Mouse (Mus musculus): ENCODE data around the gene Gm21988.

Gene Gm21988

DNA sequence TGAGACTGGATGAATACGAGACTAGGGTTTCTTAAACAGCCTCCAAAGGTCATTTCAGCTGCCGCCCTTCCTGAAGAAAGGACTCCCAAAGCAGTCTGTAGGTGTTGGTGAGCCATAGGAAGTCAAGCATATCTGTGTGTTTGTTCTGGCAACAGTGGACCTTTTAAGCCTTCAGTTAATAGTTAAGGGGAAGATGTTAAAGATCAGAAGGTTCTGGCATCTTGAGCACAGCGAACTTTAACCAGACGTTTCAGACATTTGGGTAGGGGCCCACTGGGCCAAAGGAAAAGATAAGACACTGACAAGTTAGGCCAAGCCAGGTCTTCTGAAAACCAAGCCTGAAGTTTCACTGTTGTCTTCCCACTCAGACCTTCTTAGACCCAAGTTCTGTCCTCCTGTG is 21.6 kb downstream of the Gm21988 start:
- no peak for DNase-seq (ENCODE audit: low spot score in 2 of 2)

DNA sequence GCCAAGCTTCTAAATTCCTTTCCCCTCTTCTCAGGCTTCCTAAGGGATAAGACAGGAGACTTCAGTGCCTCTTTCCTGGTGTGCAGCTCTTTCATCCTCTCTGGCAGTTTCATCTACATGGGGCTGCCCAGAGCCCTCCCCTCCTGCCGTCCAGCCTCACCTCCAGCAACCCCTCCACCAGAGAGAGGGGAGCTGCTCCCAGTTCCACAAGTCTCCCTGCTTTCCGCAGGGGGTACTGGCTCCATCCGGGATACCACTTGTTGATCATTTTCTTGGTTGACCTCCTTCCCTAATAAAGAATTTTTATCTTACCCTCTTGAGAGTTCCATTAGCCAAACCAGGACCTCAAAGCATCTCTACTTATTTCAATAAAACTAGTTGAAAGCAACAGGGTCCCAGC is 23.5 kb downstream of the Gm21988 start:
- no peak for DNase-seq (ENCODE audit: low spot score in 2 of 2)

DNA sequence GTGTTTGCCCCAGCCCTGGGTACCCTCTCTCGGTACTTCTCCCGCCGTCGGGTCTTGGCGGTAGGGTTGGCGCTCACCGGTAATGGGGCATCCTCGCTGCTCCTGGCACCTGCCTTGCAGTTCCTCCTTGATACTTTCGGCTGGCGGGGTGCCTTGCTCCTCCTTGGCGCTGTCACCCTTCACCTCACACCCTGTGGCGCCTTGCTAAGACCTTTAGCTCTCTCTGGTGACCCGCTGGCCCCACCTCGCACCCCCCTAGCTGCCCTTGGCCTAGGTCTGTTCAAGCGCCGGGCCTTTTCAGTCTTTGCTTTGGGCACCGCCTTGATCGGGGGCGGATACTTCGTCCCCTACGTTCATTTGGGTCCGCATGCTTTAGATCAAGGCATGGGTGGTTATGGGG is 24.3 kb downstream of the Gm21988 start:
- no peak for DNase-seq (ENCODE audit: low spot score in 2 of 2)

DNA sequence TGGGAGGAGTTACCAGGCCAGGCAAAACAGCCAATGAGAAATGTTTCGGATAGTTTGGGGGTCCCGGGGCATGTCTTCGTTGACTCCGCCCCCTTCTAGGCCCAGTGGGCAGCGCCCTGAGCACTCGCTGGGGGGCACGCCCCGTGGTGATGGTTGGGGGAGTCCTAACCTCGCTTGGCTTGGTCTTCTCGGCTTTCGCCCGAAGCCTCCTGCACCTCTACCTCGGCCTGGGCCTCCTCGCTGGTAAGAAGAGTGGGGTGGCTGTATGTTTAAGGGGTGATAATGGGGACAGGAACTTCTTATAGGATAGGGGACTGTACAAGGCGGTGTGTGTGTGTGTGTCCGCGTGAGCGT is 24.8 kb downstream of the Gm21988 start:
- no peak for DNase-seq (ENCODE audit: low spot score in 2 of 2)

DNA sequence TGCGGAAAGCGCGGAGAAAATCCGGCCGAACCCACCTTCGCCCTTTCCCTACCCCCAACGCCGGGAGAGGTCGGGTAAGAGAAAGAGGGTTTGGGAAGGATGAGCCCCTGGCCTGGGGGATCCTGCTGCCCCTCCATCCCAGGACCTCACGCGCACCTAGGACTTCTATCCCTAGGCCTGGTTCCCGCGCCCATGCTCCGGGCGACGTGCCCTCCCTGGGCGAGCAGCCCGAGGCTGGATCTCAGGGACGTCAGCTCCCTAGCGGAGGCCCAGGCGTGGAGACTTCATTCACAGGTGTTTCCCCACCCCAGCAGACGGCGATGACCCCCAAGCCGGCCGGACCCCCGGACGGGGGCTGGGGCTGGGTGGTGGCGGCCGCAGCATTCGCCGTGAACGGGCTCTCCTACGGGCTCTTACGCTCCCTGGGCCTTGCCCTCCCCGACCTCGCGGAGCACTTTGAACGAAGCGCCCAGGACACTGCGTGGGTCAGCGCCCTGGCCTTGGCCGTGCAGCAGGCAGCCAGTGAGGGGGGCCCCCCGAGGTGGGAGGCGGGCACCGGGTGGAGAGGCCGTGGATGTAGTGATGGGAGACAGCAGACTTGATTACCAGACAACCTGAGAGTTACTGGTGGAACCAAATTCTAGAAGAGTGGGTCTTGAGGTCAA is 25.3 kb downstream of the Gm21988 start:
- no peak for DNase-seq (ENCODE audit: low spot score in 2 of 2)

DNA sequence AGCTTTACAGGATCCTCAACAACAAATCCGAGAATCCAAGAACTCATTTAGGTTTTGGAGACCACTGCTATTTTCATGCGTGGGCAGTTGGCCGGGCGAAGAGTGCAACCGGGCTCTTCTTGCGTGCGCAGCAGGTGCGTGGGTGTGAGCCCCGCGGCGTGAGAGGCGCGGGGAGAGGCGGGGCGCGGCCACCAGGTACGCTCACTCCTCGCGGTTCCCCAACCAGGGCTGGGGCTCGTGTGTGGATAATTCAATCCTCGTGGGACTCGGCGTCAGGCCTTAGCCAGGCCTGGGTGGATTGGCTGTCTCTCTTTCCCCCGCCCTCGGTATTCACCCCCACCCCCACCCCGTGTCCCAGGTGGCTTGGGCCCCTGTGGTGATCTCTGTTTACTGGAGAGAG is 25.9 kb downstream of the Gm21988 start:
- DNase-seq (ENCODE audit: low spot score in 2 of 2) = no peak

DNA sequence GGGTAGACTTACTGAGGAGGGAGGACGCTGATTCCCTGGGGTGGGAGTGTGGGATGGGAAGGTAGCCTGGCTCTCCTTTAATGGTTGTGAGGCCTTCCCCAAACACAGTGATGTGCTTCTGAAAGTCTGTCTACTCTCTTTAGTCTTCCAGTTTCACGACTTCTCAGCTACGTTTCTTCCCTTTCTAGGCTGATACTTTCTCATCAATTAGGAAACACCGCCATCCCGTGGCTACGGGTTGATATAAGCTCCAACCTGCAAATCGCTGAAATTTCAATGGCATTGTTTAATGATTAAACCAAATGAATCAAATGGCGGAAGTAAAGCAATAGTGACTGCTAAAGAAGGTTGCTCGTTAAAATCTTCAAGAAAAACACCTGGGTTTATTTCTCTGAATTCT is 26.7 kb downstream of the Gm21988 start:
- no peak for DNase-seq (ENCODE audit: low spot score in 2 of 2)

DNA sequence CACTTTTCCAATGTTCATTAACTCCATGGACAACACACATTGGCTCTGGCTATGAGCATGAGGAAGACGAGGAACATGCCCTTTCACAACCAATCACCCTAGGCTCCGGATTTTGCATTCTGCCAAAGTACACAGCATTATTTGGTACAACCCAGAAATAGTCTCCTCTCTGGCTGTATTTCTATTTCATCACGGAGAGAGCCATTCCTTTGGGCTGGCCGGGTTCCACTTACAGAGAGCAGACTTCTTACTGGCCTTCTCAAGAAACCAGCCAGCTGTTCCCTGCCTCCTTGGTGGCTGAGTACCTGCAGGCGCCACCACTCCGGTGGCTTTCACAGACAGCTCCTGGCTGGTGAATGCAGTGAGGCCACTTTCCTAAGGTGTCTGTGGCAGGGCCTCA is 27.2 kb downstream of the Gm21988 start, which contains the start of gene Slc16a11:
Gene Slc16a11, plus strand, starts transcription at position 330 of the 400 bp plus-strand sequence.
- DNase-seq (ENCODE audit: low spot score in 2 of 2) = no peak

DNA sequence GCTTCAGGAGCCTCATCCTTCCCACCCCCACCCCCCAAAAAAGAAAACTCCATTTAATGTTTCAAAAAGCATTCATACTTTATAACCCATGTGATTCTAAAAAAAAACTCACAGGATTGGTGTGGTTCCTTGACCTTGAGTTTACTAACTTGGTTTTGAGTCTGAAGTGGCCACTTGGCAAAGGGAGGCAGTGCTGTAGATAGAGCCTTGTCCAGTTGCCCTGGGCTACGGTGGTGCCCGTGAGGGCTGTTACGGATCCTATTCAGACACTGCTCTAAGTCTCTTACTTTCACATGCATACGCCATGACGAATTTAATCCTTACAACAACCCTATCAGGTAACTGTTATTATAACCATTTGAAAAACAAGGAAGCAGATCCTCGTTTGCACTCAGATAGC is 27.7 kb downstream of the Gm21988 start:
- no peak for DNase-seq (ENCODE audit: low spot score in 2 of 2)

DNA sequence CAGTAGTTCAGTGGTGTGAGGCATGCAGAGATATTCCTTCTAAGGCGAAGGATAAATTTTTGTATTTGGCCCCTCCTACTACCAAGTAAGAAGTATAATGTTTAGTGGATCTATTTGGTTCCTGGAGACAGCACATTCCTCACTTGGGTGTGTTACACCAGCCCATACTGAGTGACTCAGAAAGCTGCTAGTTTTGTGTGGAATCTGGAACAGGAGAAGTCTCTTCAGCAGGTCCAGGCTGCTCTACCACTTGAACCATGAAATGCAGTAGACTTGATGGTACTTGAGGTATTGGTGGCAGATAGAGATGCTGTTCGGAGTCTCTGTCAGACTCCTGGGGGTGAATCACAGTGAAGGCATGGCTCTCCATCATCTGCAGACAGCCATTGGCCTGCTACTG is 28.9 kb downstream of the Gm21988 start:
- DNase-seq (ENCODE audit: low spot score in 2 of 2) = no peak

DNA sequence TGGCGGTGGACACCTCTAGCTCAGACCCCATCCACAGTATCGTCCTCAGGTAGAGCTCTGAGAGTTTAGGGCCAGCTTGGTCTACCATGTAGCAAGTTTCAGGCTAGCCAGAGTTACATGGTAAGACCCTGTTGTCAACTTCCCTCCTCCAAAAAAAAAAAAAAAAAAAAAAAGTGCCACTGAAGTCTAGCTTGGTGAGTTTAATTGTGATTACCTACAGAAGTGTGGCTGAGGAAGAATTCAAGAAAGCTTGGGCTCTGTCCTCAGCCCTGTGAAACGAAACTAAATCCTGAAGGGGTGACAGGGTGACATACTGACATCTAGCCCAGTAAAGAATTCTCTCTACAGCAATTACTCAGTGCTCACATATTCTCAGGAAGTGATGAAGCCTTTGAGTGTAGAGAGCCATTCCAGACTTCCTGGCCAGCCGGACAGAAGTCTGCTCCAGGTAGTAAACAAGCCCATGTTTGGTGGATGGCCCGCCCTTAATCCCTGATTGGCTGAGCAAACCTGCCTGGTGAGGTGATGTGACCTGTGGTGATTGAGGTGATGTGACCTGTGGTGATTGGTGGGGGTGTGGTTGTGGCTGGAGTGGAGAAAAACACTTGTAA is 30.7 kb downstream of the Gm21988 start:
- no peak for DNase-seq (ENCODE audit: low spot score in 2 of 2)

DNA sequence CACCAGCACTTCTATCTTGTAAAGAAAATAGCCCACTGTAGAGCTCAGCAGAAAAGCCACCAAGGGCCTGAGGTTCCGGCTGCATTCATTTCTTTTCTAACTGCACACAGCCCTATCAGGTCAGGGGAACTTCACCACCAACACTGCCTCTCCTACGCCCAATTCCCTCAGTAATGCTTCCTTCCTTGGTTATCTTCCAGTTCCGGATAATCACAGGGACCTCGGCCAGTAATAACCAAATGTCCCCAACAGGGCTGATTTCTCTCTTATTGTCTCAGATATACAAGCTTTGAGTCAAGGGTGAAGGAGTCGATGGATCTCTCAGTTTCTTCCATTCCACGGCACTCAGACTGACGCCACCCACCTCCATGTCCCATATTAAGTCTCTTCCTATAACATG is 32.3 kb downstream of the Gm21988 start:
- DNase-seq (ENCODE audit: low spot score in 2 of 2) = no peak

DNA sequence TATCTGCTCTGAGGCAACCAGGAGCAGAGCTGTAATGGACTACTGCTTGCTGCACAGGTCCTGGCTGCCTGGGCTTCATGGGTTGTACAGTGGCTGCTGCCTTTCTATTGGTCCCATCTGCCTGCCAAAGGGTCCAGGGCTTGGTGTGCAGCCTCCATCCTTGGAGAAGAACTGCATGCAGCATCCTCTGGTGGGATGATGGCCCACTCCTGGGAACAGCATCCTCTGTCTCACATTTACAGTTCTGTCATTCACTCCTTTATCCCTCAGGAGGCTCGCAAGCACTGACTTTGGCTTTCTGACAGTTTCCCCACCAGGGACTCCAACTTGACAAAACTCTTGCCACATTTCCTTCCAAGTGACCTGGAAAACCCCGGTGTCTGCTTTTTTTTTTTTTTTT is 32.8 kb downstream of the Gm21988 start:
- no peak for DNase-seq (ENCODE audit: low spot score in 2 of 2)

DNA sequence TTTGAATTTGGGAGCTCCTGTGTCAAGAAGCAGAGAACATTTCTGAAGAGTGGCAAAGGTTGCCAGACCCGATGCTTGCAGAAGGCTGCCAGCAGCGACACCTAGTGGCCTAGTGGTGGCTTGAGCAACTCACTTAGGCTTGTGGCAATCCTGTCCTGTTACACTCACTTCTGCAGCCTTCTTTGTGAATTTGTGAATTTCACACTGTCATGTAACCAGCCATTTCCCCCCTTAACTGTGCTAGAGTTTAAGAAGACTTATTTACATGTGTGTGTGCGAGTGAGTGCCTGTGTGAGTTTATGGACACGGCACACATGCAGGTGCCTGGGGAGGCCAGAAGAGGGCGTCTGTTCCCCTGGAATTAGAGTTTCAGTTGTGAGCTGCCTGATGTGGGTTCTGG is 37.9 kb downstream of the Gm21988 start:
- peak; percentile 77 to 92 for DNase-seq (ENCODE audit: low spot score in 2 of 2)

DNA sequence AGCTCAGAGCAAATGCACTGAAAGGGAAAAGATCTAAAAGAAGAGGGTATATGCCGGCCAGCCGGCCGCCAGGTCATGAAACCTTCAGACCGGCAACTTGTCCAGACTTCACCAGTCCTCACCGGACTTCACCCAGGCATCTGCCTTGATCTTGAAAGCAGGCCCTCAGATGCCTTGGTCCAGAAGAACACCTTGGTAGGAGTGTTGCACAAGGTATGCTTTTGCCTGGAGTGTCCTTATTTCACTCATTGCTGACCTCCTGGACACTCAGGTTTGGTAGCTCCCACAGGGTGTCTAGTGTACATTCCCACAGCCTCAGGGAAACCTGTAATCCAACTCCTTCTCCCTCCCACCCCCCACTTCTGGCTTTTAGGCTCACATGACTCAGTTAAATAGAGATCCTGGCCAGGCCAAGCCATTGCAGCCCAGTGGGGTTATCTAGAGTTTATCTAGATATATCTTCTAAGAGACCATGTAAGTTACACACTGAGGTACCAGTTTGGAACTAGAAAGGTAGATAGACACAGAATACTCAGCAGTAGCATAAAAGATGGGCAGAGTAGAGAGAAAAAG is 39.5 kb downstream of the Gm21988 start:
- no peak for DNase-seq (ENCODE audit: low spot score in 2 of 2)

DNA sequence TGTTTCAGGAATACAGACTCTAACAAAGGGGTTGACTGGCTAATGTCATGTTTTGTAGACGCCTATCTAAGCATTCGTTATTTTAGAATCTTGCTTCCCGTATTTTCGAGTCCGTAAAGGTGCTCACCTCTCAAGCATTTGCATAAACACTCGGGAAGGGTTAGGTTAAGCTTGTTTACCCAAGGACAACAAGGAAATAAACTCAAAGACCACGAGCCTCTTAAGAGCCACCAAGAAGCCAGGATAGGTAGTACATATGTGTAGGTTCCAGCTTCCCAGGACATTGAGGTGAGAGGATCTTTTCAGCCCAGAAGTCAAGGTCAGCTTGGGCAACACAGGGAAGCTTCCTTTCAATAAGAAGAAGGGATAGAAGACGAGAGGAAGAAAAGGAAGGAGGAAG is 40.5 kb downstream of the Gm21988 start:
- DNase-seq (ENCODE audit: low spot score in 2 of 2) = no peak

DNA sequence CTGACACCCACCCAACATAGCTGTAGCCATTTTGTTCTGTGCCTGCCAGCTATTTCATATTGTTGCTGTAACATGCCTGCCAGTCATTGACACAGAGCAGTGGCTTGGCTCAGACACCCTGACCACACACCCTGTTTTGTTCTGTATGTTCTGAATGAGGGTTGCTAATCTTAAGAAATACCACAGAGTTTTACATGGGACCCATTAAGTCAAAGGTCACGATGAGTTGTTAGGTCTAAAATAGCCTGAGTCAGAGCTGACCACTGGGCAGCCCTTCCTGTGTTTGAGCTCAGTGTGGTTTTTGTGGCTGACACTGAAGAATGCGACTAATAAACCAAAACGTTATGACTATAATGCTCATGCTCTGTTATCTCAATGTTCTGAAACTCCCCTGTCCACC is 41.3 kb downstream of the Gm21988 start:
- DNase-seq (ENCODE audit: low spot score in 2 of 2) = no peak

DNA sequence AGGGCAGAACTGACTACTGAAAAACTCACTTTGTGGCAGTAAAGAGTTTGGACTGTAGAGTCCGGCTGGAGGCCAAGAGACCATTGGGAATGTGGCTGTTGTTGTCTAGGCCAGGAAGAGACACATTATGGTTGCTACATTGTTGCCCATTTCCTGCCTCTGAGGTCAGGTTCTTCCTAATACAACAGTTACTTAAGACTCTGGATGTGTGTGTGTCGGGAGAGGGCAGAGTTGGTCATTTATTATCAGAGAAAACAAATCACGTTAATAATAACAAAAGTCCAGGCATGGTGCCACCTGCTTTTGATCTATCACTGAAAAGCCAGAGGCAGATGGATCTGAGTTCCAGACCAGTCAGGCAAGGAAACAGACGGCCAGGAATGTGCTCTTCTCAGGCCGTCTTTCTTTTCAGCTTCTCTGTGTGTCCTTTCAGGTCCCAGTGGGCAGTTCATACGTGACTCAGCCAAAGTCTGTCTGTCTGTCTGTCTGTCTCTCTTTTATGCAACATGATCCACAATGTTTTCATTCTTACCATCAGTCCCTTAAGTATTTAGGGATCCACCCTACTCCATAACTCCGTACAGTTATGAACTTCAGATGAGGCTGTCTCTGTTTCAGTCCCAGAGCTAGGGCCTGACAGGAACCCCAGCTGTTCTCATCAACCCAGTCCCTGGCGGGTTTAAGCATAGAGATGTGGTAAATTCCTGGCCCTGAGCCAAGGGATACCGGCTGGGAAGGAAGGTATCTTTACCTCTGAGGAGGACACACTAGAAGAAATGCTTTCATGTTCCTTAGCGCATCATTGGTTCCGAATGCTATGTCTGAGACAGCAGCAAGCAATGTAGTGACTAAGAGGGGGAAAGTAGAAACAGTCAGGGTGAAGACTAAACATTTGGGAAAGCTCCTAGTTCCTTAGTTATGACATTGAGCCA is 46.0 kb downstream of the Gm21988 start:
- DNase-seq (ENCODE audit: low spot score in 2 of 2) = no peak

DNA sequence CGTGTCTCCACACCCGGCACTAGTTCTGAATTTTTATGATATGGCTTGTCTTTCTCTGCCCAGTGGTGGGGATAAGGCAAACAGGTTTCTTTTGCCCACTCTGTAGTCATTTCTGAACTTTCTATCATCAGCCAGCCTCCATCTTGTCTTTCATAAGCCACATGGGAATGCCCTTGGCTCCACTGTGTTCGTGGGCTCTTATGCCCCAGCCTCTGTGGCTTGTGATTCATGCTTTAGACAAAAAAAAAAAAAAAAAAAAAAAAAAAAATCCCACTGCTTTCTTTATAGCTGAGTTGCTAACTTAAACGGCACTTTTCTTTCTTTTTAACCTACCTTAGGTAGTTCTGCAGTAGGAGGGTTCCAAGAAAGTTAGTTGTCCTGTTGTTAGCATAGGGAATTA is 47.5 kb downstream of the Gm21988 start:
- no peak for DNase-seq (ENCODE audit: low spot score in 2 of 2)

DNA sequence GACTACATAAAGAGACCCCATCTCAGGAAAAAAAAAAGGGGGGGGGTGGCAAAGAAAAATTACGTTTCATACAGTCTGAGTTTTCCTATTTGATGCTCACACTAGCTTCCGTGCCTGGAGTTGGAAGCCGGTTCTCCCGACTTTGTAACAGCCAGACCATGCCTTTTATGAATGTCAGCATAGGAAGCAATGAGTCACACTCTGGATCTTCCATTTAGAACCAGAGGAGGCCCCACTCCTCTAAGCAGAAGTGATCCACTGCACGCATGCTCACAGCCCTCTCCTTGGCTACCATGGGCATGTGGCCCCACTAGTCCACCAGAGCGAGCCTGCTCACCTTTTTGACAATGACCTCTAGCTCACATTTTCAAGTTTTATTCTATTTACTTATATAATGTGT is 48.4 kb downstream of the Gm21988 start:
- no peak for DNase-seq (ENCODE audit: low spot score in 2 of 2)

DNA sequence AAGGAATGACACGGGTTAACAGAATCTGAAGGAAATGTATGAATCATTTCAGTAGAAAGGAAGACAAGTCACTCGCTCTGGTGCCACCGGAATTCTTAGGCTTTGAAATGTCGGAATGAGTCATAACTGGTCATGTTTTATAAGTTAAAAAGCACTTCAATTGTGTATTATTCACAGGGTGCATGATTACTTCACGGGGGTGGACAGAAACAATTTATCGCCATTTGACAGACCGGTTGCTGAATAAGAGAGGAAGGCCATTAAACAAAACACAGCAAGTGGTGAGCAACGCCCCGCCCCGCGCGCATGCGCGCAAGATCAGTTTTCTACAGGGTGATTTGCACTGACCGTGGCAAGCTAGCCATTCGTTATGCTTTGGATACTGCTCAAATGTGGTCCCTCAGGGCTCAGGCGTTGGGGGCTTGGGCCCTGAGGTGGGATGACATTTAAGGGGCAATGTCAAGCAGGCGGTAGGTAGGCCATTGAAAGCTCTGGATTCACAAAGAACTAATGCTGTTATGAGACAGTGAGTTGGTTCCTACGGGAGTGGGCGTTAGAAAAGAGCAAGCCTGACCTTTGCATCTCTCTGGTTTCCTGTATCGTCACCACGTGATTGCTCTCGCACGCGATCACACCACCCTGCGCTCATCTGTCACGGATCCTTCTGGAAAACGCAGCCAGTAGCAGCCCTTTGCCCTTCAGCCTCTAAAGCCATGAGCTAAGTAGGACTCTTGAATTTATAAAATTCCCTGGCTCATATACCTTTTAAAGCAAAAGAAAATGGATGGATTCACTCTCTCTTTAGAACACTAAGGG is 50.1 kb downstream of the Gm21988 start:
- no peak for DNase-seq (ENCODE audit: low spot score in 2 of 2)

Measured in spleen, postnatal 4 days (tissue).